Mouse (Mus musculus) CH12.LX (cell line): ENCODE data around the gene D8Ertd738e. TPM values are rescaled to one million over a fixed set of nuclear protein-coding genes. Genes with fewer than 3 reads are reported as not detected.

ENCODE experiments used
- DNase-seq: peaks from one replicate; pipeline ENCODE4 v3.0.0-alpha.2; 2013; ENCODE audit errors: extremely low read depth
- H3K27ac ChIP-seq: 2 replicates; pipeline ENCODE4 v1.5.1; 2012; ENCODE audit warnings: low read depth, mild to moderate bottlenecking, control low read depth, moderate library complexity; ENCODE audit not compliant: insufficient read depth
- H3K27me3 ChIP-seq: replicated peaks from 2 replicates; pipeline ENCODE3; 2012; ENCODE audit warnings: inconsistent platforms
- H3K36me3 ChIP-seq, 2 experiments: replicated peaks in 1 of 2; 2 replicates each; pipeline versions ENCODE3 to v1.6.1; 2012; ENCODE audit warnings: inconsistent platforms in 1 of 2, low read length in 1 of 2, mild to moderate bottlenecking in 1 of 2, mixed read lengths in 1 of 2, moderate library complexity in 1 of 2; ENCODE audit not compliant: control insufficient read depth in 1 of 2, insufficient read depth in 1 of 2
- H3K4me1 ChIP-seq, 2 experiments: 2 replicates each; pipeline ENCODE4 v1.6.1; 2012; ENCODE audit warnings: inconsistent platforms in 1 of 2, moderate library complexity in 1 of 2; ENCODE audit not compliant: insufficient read depth in 2 of 2, control insufficient read depth in 1 of 2
- H3K4me2 ChIP-seq: 2 replicates; pipeline ENCODE4 v1.6.1; 2012; ENCODE audit warnings: low read depth, mild to moderate bottlenecking, control low read depth; ENCODE audit not compliant: poor library complexity, insufficient read depth, severe bottlenecking
- H3K4me3 ChIP-seq, 3 experiments: fragments of 150-350 bp in 1 of 3; sonication (generic) in 1 of 3; replicated peaks in 1 of 3; 2 replicates each; pipeline versions ENCODE3 to v1.5.1; 2011 to 2012; ENCODE audit warnings: low read depth in 2 of 3, low read length in 2 of 3, mild to moderate bottlenecking in 2 of 3, moderate library complexity in 2 of 3, control low read depth in 1 of 3, improper control_type of control experiment in 1 of 3, inconsistent platforms in 1 of 3, mixed read lengths in 1 of 3; ENCODE audit not compliant: poor library complexity in 1 of 3
- H3K79me2 ChIP-seq: replicated peaks from 2 replicates; pipeline ENCODE4 v1.6.1; 2012; ENCODE audit warnings: mild to moderate bottlenecking, moderate library complexity; ENCODE audit not compliant: control insufficient read depth, poor library complexity, insufficient read depth, severe bottlenecking; ENCODE audit errors: extremely low read depth
- H3K9ac ChIP-seq: 2 replicates; pipeline ENCODE4 v1.6.1; 2012; ENCODE audit warnings: low read depth, mild to moderate bottlenecking, control low read depth, moderate library complexity; ENCODE audit not compliant: insufficient read depth
- H3K9me3 ChIP-seq: replicated peaks from 2 replicates; pipeline ENCODE3; 2012; ENCODE audit warnings: low read length, inconsistent platforms, mixed read lengths
- BHLHE40 ChIP-seq: IDR thresholded peaks from 2 replicates; pipeline ENCODE4 v1.6.1; 2011; ENCODE audit warnings: mild to moderate bottlenecking, low read depth, low read length, improper control_type of control experiment
- CHD1 ChIP-seq: IDR thresholded peaks from 2 replicates; pipeline ENCODE4 v1.6.1; 2012; ENCODE audit warnings: low read depth, low read length, improper control_type of control experiment, inconsistent platforms
- CHD2 ChIP-seq: IDR thresholded peaks from 2 replicates; pipeline ENCODE4 v1.6.1; 2011; ENCODE audit warnings: low read length, improper control_type of control experiment
- CTCF ChIP-seq, 2 experiments: IDR thresholded peaks in 1 of 2; conservative IDR thresholded peaks in 1 of 2; 2 replicates each; pipeline ENCODE4 v1.5.1; 2011 to 2012; ENCODE audit warnings: low read depth in 2 of 2, low read length in 2 of 2, improper control_type of control experiment in 1 of 2, inconsistent platforms in 1 of 2, mild to moderate bottlenecking in 1 of 2, moderate library complexity in 1 of 2
- E2F4 ChIP-seq: IDR thresholded peaks from 2 replicates; pipeline ENCODE4 v1.6.1; 2011; ENCODE audit warnings: low read depth, low read length, improper control_type of control experiment; ENCODE audit not compliant: insufficient replicate concordance
- ELF1 ChIP-seq: IDR thresholded peaks from 2 replicates; pipeline ENCODE4 v1.6.1; 2014; ENCODE audit warnings: low read depth, mild to moderate bottlenecking, inconsistent platforms, low read length, improper control_type of control experiment
- EP300 ChIP-seq: IDR thresholded peaks from 2 replicates; pipeline ENCODE4 v1.6.1; 2011; ENCODE audit warnings: low read length, improper control_type of control experiment
- ETS1 ChIP-seq: conservative IDR thresholded peaks from 2 replicates; pipeline ENCODE4 v1.6.1; 2012; ENCODE audit warnings: low read depth, mild to moderate bottlenecking, inconsistent platforms, low read length, improper control_type of control experiment, moderate library complexity
- GABPA ChIP-seq: IDR thresholded peaks from 2 replicates; pipeline ENCODE4 v1.6.1; 2012; ENCODE audit warnings: low read depth, low read length, improper control_type of control experiment, inconsistent platforms; ENCODE audit not compliant: insufficient replicate concordance
- HCFC1 ChIP-seq: IDR thresholded peaks from 2 replicates; pipeline ENCODE4 v1.6.1; 2012; ENCODE audit warnings: low read depth, mild to moderate bottlenecking, inconsistent platforms, low read length, improper control_type of control experiment
- IRF4 ChIP-seq: IDR thresholded peaks from 2 replicates; pipeline ENCODE4 v1.6.1; 2014; ENCODE audit warnings: low read depth, mild to moderate bottlenecking, inconsistent platforms, low read length, improper control_type of control experiment
- JUN ChIP-seq: IDR thresholded peaks from 2 replicates; pipeline ENCODE4 v1.6.1; 2011; ENCODE audit warnings: low read depth, mild to moderate bottlenecking, low read length, improper control_type of control experiment, moderate library complexity; ENCODE audit not compliant: insufficient read depth
- JUND ChIP-seq: conservative IDR thresholded peaks from 2 replicates; pipeline ENCODE4 v1.6.1; 2011; ENCODE audit warnings: low read depth, low read length, improper control_type of control experiment
- KAT2A ChIP-seq: IDR thresholded peaks from 2 replicates; pipeline ENCODE4 v1.6.1; 2012; ENCODE audit warnings: low read length, improper control_type of control experiment, inconsistent platforms; ENCODE audit not compliant: insufficient replicate concordance
- MAFK ChIP-seq: IDR thresholded peaks from 2 replicates; pipeline ENCODE4 v1.6.1; 2011; ENCODE audit warnings: low read length, improper control_type of control experiment; ENCODE audit not compliant: insufficient replicate concordance
- MAX ChIP-seq: IDR thresholded peaks from 2 replicates; pipeline ENCODE4 v1.6.1; 2011; ENCODE audit warnings: low read length, improper control_type of control experiment
- MAZ ChIP-seq: IDR thresholded peaks from 2 replicates; pipeline ENCODE4 v1.6.1; 2012; ENCODE audit warnings: low read depth, mild to moderate bottlenecking, inconsistent platforms, low read length, improper control_type of control experiment, moderate library complexity
- MEF2A ChIP-seq: IDR thresholded peaks from 2 replicates; pipeline ENCODE4 v1.6.1; 2014; ENCODE audit warnings: low read depth, mild to moderate bottlenecking, inconsistent platforms, low read length, improper control_type of control experiment, borderline replicate concordance
- MXI1 ChIP-seq: IDR thresholded peaks from 2 replicates; pipeline ENCODE4 v1.6.1; 2011; ENCODE audit warnings: mild to moderate bottlenecking, low read depth, low read length, improper control_type of control experiment
- MYC ChIP-seq: IDR thresholded peaks from 2 replicates; pipeline ENCODE4 v1.6.1; 2011; ENCODE audit warnings: low read depth, mild to moderate bottlenecking, improper control_type of control experiment, low read length
- NELFE ChIP-seq: IDR thresholded peaks from 2 replicates; pipeline ENCODE4 v1.6.1; 2011; ENCODE audit warnings: low read depth, low read length, improper control_type of control experiment
- NRF1 ChIP-seq: IDR thresholded peaks from 2 replicates; pipeline ENCODE4 v1.6.1; 2014; ENCODE audit warnings: low read depth, mild to moderate bottlenecking, inconsistent platforms, low read length, improper control_type of control experiment, moderate library complexity
- PAX5 ChIP-seq: IDR thresholded peaks from 2 replicates; pipeline ENCODE4 v1.6.1; 2012; ENCODE audit warnings: low read length, inconsistent platforms, mixed read lengths
- POLR2A ChIP-seq: IDR thresholded peaks from 2 replicates; pipeline ENCODE4 v1.6.1; 2011; ENCODE audit warnings: low read depth, mild to moderate bottlenecking, improper control_type of control experiment, low read length
- POLR2AphosphoS2 ChIP-seq: IDR thresholded peaks from 2 replicates; pipeline ENCODE4 v1.6.1; 2011; ENCODE audit warnings: low read depth, low read length, improper control_type of control experiment
- RAD21 ChIP-seq: IDR thresholded peaks from 2 replicates; pipeline ENCODE4 v1.6.1; 2011; ENCODE audit warnings: low read depth, mild to moderate bottlenecking, low read length, improper control_type of control experiment, moderate library complexity
- RCOR1 ChIP-seq: conservative IDR thresholded peaks from 2 replicates; pipeline ENCODE4 v1.6.1; 2012; ENCODE audit warnings: low read depth, mild to moderate bottlenecking, inconsistent platforms, low read length, improper control_type of control experiment
- SIN3A ChIP-seq: IDR thresholded peaks from 2 replicates; pipeline ENCODE4 v1.6.1; 2012; ENCODE audit warnings: low read length, improper control_type of control experiment, inconsistent platforms
- SMC3 ChIP-seq: IDR thresholded peaks from 2 replicates; pipeline ENCODE4 v1.6.1; 2011; ENCODE audit warnings: low read depth, low read length, improper control_type of control experiment
- TBP ChIP-seq: conservative IDR thresholded peaks from 2 replicates; pipeline ENCODE4 v1.6.1; 2011; ENCODE audit warnings: low read depth, low read length, improper control_type of control experiment
- TCF12 ChIP-seq: IDR thresholded peaks from 2 replicates; pipeline ENCODE4 v1.6.1; 2014; ENCODE audit warnings: low read depth, mild to moderate bottlenecking, inconsistent platforms, low read length, improper control_type of control experiment
- UBTF ChIP-seq: IDR thresholded peaks from 2 replicates; pipeline ENCODE4 v1.6.1; 2012; ENCODE audit warnings: low read depth, mild to moderate bottlenecking, inconsistent platforms, low read length, improper control_type of control experiment, moderate library complexity
- USF1 ChIP-seq: IDR thresholded peaks from 2 replicates; pipeline ENCODE4 v1.6.1; 2014; ENCODE audit warnings: low read depth, mild to moderate bottlenecking, inconsistent platforms, low read length, improper control_type of control experiment
- USF2 ChIP-seq: conservative IDR thresholded peaks from 2 replicates; pipeline ENCODE4 v1.6.1; 2011; ENCODE audit warnings: low read depth, low read length, improper control_type of control experiment
- ZC3H11A ChIP-seq: IDR thresholded peaks from 2 replicates; pipeline ENCODE4 v1.6.1; 2012; ENCODE audit warnings: low read depth, mild to moderate bottlenecking, inconsistent platforms, low read length, improper control_type of control experiment
- ZKSCAN1 ChIP-seq: IDR thresholded peaks from 2 replicates; pipeline ENCODE4 v1.6.1; 2012; ENCODE audit warnings: low read depth, inconsistent platforms, low read length, improper control_type of control experiment, borderline replicate concordance
- ZMIZ1 ChIP-seq: IDR thresholded peaks from 2 replicates; pipeline ENCODE4 v1.6.1; 2012; ENCODE audit warnings: low read depth, mild to moderate bottlenecking, inconsistent platforms, low read length, improper control_type of control experiment
- ZNF384 ChIP-seq: IDR thresholded peaks from 2 replicates; pipeline ENCODE4 v1.6.1; 2012; ENCODE audit warnings: low read depth, low read length, improper control_type of control experiment, inconsistent platforms
- dilution Hi-C: fragments of 300-500 bp; cut with MboI; formaldehyde crosslinking; loops from 2 replicates; pipeline ENCODE4 v1.14.3; 2020; ENCODE audit warnings: low sequenced_read_pairs; ENCODE audit not compliant: extremely low pct_unique_long_range_greater_than_20kb, extremely low pct_ligation_motif_present
- in situ Hi-C: fragments of 300-500 bp; cut with MboI; formaldehyde crosslinking; loops from 3 replicates; pipeline ENCODE4 v1.14.3; 2019; ENCODE audit warnings: low sequenced_read_pairs, low pct_ligation_motif_present, low pct_unique_long_range_greater_than_20kb, mixed read lengths
- polyA plus RNA-seq: library from polyadenylated mRNA; unstranded; fragments of >175 nt; gene quantifications from 2 replicates; pipeline ENCODE4 v1.2.1, GENCODE M21; 2012; ENCODE audit warnings: low read depth; ENCODE audit not compliant: insufficient read length
- total RNA-seq, 2 experiments: library from RNA; depleted of rRNA; stranded (reverse); fragments of 300-350 nt in 1 of 2; fragments of >200 nt in 1 of 2; gene quantifications; 2 replicates each; pipeline ENCODE4 v1.2.3; 2012 to 2014

D8Ertd738e gene
- total and polyA plus RNA-seq, 3 experiments: 213 to 225 (median 217) TPM

GRCm38 (mm10) chr8:84197922-84198774 is 51.4 kb downstream of the D8Ertd738e start:
- peak overlapping the region; percentile 41 for H3K9ac ChIP-seq
- peak; percentile 96 for DNase-seq
- H3K36me3 ChIP-seq: peaks cover 0 to 6% of the 10 kb centered on the region in 2 experiments
- H3K79me2 ChIP-seq: peaks cover 15% of the 10 kb centered on the region
- H3K27ac ChIP-seq: peak overlapping the region; percentile 85
- peaks cover 18 to 45% of the 10 kb centered on the region in 2 experiments for H3K4me1 ChIP-seq
- in situ Hi-C loops: no loop called here
- dilution Hi-C loops: no loop called here
- H3K4me2 ChIP-seq: peak overlapping the region; percentile 84
- no peaks in the 10 kb centered on the region for H3K9me3 ChIP-seq
- H3K4me3 ChIP-seq: peak overlapping the region; percentile 57 to 59 (median 59)
- H3K27me3 ChIP-seq: peaks cover 2% of the 10 kb centered on the region
- TF ChIP-seq KAT2A (no peak), POLR2AphosphoS2 (no peak), EP300 (peak; percentile 48), MEF2A (no peak; the same call in 1 of the 2 replicates), NRF1 (no peak), TBP (no peak), MAX (no peak), NELFE (no peak), ETS1 (peak; percentile 54), SIN3A (peak; percentile 90), JUN (no peak), SMC3 (no peak), ELF1 (peak; percentile 57; the same call in 1 of the 2 replicates), MAZ (peak; percentile 18; the same call in 1 of the 2 replicates), ZC3H11A (no peak), CHD1 (no peak), MAFK (no peak), ZKSCAN1 (no peak), RCOR1 (no peak), UBTF (no peak), ZMIZ1 (no peak), MXI1 (peak; percentile 96), MYC (0 out of 2 replicates have a peak, but pooled peaks have one; percentile 51), JUND (no peak), E2F4 (no peak), PAX5 (no peak), USF2 (no peak), GABPA (no peak), USF1 (no peak), ZNF384 (no peak), CTCF (conservative IDR thresholded peaks at IDR 0.05 in 1 of 2, IDR thresholded peaks at IDR 0.05 in 1 of 2; ENCODE audit: low read depth in 2 of 2, low read length in 2 of 2) (no peak), BHLHE40 (peak; percentile 28; the same call in 1 of the 2 replicates), HCFC1 (peak; percentile 33), TCF12 (peak; percentile 51; the same call in 1 of the 2 replicates), POLR2A (no peak; the same call in 1 of the 2 replicates), IRF4 (peak; percentile 35; the same call in 1 of the 2 replicates), RAD21 (no peak), CHD2 (0 out of 2 replicates have a peak, but pooled peaks have one; percentile 50)
